Mouse (Mus musculus) right cerebral cortex, adult 2 months (tissue): ENCODE measurements around the gene Lipc.

ENCODE experiments used
- DNase-seq, 2 experiments: peaks; one replicate each; pipeline ENCODE4 v3.0.0; 2021 to 2022; ENCODE audit warnings: low spot score in 2 of 2

Gene Lipc

GRCm38 (mm10) chr9:70914659-70915355 is 37.2 kb downstream of the Lipc start:
- no peak for DNase-seq

GRCm38 (mm10) chr9:70911163-70911562 is 40.9 kb downstream of the Lipc start:
- no peak for DNase-seq

- no peak for DNase-seq
Measured at GRCm38 (mm10) chr9:70910351-70910750, 41.7 kb downstream of the Lipc start.

- no peak for DNase-seq
Measured at GRCm38 (mm10) chr9:70902821-70903730, 49.0 kb downstream of the Lipc start.

GRCm38 (mm10) chr9:70894201-70894600 is 57.8 kb downstream of the Lipc start:
- DNase-seq, result no peak

GRCm38 (mm10) chr9:70893526-70893925 is 58.5 kb downstream of the Lipc start:
- no peak for DNase-seq

- DNase-seq, result no peak
Measured at GRCm38 (mm10) chr9:70892627-70893026, 59.4 kb downstream of the Lipc start.

GRCm38 (mm10) chr9:70891431-70892133 is 60.4 kb downstream of the Lipc start:
- peak; percentile 40 to 59 for DNase-seq

GRCm38 (mm10) chr9:70890736-70891135 is 61.3 kb downstream of the Lipc start:
- no peak for DNase-seq

- DNase-seq, result no peak
Measured at GRCm38 (mm10) chr9:70888969-70889368, 63.1 kb downstream of the Lipc start.

- DNase-seq, result no peak
Measured at GRCm38 (mm10) chr9:70888556-70888955, 63.5 kb downstream of the Lipc start.

- DNase-seq, result no peak
Measured at GRCm38 (mm10) chr9:70881982-70882381, 70.0 kb downstream of the Lipc start.

- no peak for DNase-seq
Measured at GRCm38 (mm10) chr9:70878823-70879222, 73.2 kb downstream of the Lipc start.

- no peak for DNase-seq
Measured at GRCm38 (mm10) chr9:70878157-70878556, 73.9 kb downstream of the Lipc start.

GRCm38 (mm10) chr9:70875490-70875889 is 76.5 kb downstream of the Lipc start:
- DNase-seq, result no peak

GRCm38 (mm10) chr9:70875059-70875458 is 77.0 kb downstream of the Lipc start:
- DNase-seq, result no peak

GRCm38 (mm10) chr9:70872675-70873074 is 79.4 kb downstream of the Lipc start:
- no peak for DNase-seq

- DNase-seq, result no peak
Measured at GRCm38 (mm10) chr9:70870326-70870725, 81.7 kb downstream of the Lipc start.

- DNase-seq, result no peak
Measured at GRCm38 (mm10) chr9:70869169-70869873, 82.7 kb downstream of the Lipc start.

GRCm38 (mm10) chr9:70867381-70867780 is 84.6 kb downstream of the Lipc start:
- DNase-seq, result no peak

- DNase-seq, result no peak
Measured at GRCm38 (mm10) chr9:70864039-70864438, 88.0 kb downstream of the Lipc start.

GRCm38 (mm10) chr9:70863299-70863698 is 88.7 kb downstream of the Lipc start:
- no peak for DNase-seq
